Mouse (Mus musculus) hindbrain, embryonic 16.5 days (tissue): ENCODE measurements around the gene Tdrd9. TPM values are rescaled to one million over a fixed set of nuclear protein-coding genes. Genes with fewer than 3 reads are reported as not detected.
A peak's percentile ranks its signal among the peaks of the same experiment; 100 is the strongest.

Experiments used
- ATAC-seq: fragments of 200-750 bp; cut with Nextera tagmentation; 2 replicates; pipeline ENCODE4 v1.8.0; 2017; ENCODE audit warnings: moderate TSS enrichment, moderate library complexity
- H3K27ac ChIP-seq: fragments of 300-500 bp; sonication (generic); 2 replicates; pipeline ENCODE4 v1.5.1; 2014; ENCODE audit warnings: low read depth, mild to moderate bottlenecking, control low read depth, low read length, moderate library complexity
- H3K27me3 ChIP-seq: fragments of 300-500 bp; sonication (generic); replicated peaks from 2 replicates; pipeline ENCODE4 v1.6.1; 2014; ENCODE audit warnings: low read length; ENCODE audit not compliant: control insufficient read depth, insufficient read depth
- H3K36me3 ChIP-seq: fragments of 300-500 bp; sonication (generic); 2 replicates; pipeline ENCODE4 v1.6.1; 2014; ENCODE audit warnings: mild to moderate bottlenecking, low read length, moderate library complexity, mixed read lengths; ENCODE audit not compliant: control insufficient read depth, insufficient read depth
- H3K4me1 ChIP-seq: fragments of 300-500 bp; sonication (generic); 2 replicates; pipeline ENCODE4 v1.6.1; 2014; ENCODE audit warnings: low read depth, low read length; ENCODE audit not compliant: control insufficient read depth, insufficient read depth
- H3K4me2 ChIP-seq: fragments of 300-500 bp; sonication (generic); 2 replicates; pipeline ENCODE4 v1.6.1; 2014; ENCODE audit warnings: mild to moderate bottlenecking, low read length, control low read depth, moderate library complexity
- H3K4me3 ChIP-seq: fragments of 300-500 bp; sonication (generic); 2 replicates; pipeline ENCODE4 v1.5.1; 2014; ENCODE audit warnings: mild to moderate bottlenecking, low read length, control low read depth, moderate library complexity
- H3K9ac ChIP-seq: fragments of 300-500 bp; sonication (generic); 2 replicates; pipeline ENCODE4 v1.6.1; 2014; ENCODE audit warnings: low read depth, mild to moderate bottlenecking, control low read depth, low read length, moderate library complexity
- H3K9me3 ChIP-seq: fragments of 300-500 bp; sonication (generic); 2 replicates; pipeline ENCODE4 v1.6.1; 2014; ENCODE audit warnings: mild to moderate bottlenecking, low read length, moderate library complexity; ENCODE audit not compliant: control insufficient read depth
- WGBS: fragments of 180-500 bp; shearing (Covaris S2); extraction: QIAGEN DNeasy Blood & Tissue Kit; methylation state at CpG from one replicate; pipeline ENCODE4 v1.1.7; 2014; 5-methylcytosine and 5-hydroxymethylcytosine counted together
- polyA plus RNA-seq: library from polyadenylated mRNA; unstranded; fragments of >200 nt; fragmentation: Nextera tagmentation; extraction: Ambion mirVana; gene quantifications from 2 replicates; pipeline ENCODE4 v1.2.1, GENCODE M21; 2015

The Tdrd9 gene
- polyA plus RNA-seq, 1 experiment from 2014 or later, result 0.24 TPM

DNA sequence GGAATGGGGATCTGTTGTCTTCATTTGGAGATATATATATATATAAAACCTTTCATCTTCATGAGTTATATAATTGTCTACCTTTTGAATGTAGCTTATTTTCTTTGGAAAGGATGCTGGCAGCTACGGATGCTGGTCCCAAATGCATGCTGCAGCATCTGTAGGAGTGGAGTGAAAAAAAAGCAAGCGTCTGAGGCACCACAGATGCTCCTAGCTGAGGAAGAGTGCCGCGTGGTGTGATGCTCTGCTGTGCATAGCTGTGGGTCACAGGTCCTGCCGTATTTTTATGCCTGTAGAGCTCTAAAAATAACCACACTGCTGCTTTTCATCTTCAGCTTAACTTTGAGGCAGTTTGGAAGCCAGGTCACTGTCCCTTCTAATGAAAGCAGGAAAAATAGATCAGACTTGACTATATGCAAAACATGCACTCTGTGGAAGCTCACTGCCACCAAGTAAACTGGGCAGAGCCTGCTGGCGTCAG, 9.6 kb downstream of the Tdrd9 start, which contains the start of gene Rd3l:
Gene Rd3l (minus strand): TSS at position 431 of the 481 bp plus-strand sequence.
- no peak for ATAC-seq
- no peaks in the 10 kb centered on the region for H3K36me3 ChIP-seq
- no peaks in the 10 kb centered on the region for H3K9me3 ChIP-seq
- 71% methylated on average over 6 of the region's 6 CpGs for WGBS
- no peak within 1 kb of the TSS for H3K27ac ChIP-seq
- H3K9ac ChIP-seq, result no peak within 1 kb of the TSS
- H3K4me1 ChIP-seq, result peaks cover 3% of the 10 kb centered on the region; the same call in 1 of the 2 replicates
- no peak within 1 kb of the TSS for H3K4me2 ChIP-seq
- no peak within 1 kb of the TSS for H3K4me3 ChIP-seq
- H3K27me3 ChIP-seq, result no peaks in the 10 kb centered on the region

GRCm38 (mm10) chr12:111981831-111982230, 10.5 kb downstream of the Tdrd9 start:
- Histone ChIP-seq H3K9ac (no peak overlapping the region), H3K4me3 (no peak overlapping the region), H3K9me3 (no peaks in the 10 kb centered on the region), H3K4me1 (peaks cover 3% of the 10 kb centered on the region; the same call in 1 of the 2 replicates), H3K4me2 (no peak overlapping the region), H3K36me3 (no peaks in the 10 kb centered on the region), H3K27ac (no peak overlapping the region), H3K27me3 (no peaks in the 10 kb centered on the region)
- WGBS, result 74% methylated on average over 8 of the region's 8 CpGs
- ATAC-seq, result no peak

- Histone ChIP-seq H3K4me3 (no peak overlapping the region), H3K4me1 (no peaks in the 10 kb centered on the region), H3K9me3 (no peaks in the 10 kb centered on the region), H3K4me2 (no peak overlapping the region), H3K27ac (no peak overlapping the region), H3K36me3 (no peaks in the 10 kb centered on the region), H3K9ac (no peak overlapping the region), H3K27me3 (no peaks in the 10 kb centered on the region)
- WGBS, result 72% methylated on average over 2 of the region's 2 CpGs
- ATAC-seq, result no peak
Measured at GRCm38 (mm10) chr12:111983165-111983564, 11.8 kb downstream of the Tdrd9 start.

GRCm38 (mm10) chr12:111986756-111987155, 15.4 kb downstream of the Tdrd9 start:
- H3K4me3 ChIP-seq, result no peak overlapping the region
- ATAC-seq, result no peak
- no peak overlapping the region for H3K27ac ChIP-seq
- no peaks in the 10 kb centered on the region for H3K27me3 ChIP-seq
- H3K9ac ChIP-seq, result no peak overlapping the region
- H3K9me3 ChIP-seq, result no peaks in the 10 kb centered on the region
- WGBS, result 51% methylated on average over 9 of the region's 9 CpGs
- H3K4me2 ChIP-seq, result no peak overlapping the region
- no peaks in the 10 kb centered on the region for H3K36me3 ChIP-seq
- no peaks in the 10 kb centered on the region for H3K4me1 ChIP-seq

GRCm38 (mm10) chr12:111992626-111993025, 21.3 kb downstream of the Tdrd9 start:
- H3K27ac ChIP-seq, result no peak overlapping the region
- H3K4me3 ChIP-seq, result no peak overlapping the region
- H3K9me3 ChIP-seq, result no peaks in the 10 kb centered on the region
- H3K9ac ChIP-seq, result no peak overlapping the region
- H3K4me1 ChIP-seq, result no peaks in the 10 kb centered on the region
- no peaks in the 10 kb centered on the region for H3K27me3 ChIP-seq
- 87% methylated on average over 5 of the region's 5 CpGs for WGBS
- H3K36me3 ChIP-seq, result no peaks in the 10 kb centered on the region
- no peak overlapping the region for H3K4me2 ChIP-seq
- ATAC-seq, result no peak

GRCm38 (mm10) chr12:111995161-111995560, 23.8 kb downstream of the Tdrd9 start:
- Histone ChIP-seq H3K4me1 (no peaks in the 10 kb centered on the region), H3K27me3 (no peaks in the 10 kb centered on the region), H3K36me3 (no peaks in the 10 kb centered on the region), H3K4me3 (no peak overlapping the region), H3K27ac (no peak overlapping the region), H3K4me2 (no peak overlapping the region), H3K9me3 (no peaks in the 10 kb centered on the region), H3K9ac (no peak overlapping the region)
- no peak for ATAC-seq
- 92% methylated on average over 2 of the region's 2 CpGs for WGBS

GRCm38 (mm10) chr12:111999735-112000134, 28.4 kb downstream of the Tdrd9 start:
- 94% methylated on average over 7 of the region's 7 CpGs for WGBS
- H3K27ac ChIP-seq, result no peak overlapping the region
- no peaks in the 10 kb centered on the region for H3K9me3 ChIP-seq
- no peak overlapping the region for H3K4me2 ChIP-seq
- H3K4me1 ChIP-seq, result no peaks in the 10 kb centered on the region
- no peaks in the 10 kb centered on the region for H3K27me3 ChIP-seq
- no peak overlapping the region for H3K9ac ChIP-seq
- no peak for ATAC-seq
- no peaks in the 10 kb centered on the region for H3K36me3 ChIP-seq
- H3K4me3 ChIP-seq, result no peak overlapping the region

DNA sequence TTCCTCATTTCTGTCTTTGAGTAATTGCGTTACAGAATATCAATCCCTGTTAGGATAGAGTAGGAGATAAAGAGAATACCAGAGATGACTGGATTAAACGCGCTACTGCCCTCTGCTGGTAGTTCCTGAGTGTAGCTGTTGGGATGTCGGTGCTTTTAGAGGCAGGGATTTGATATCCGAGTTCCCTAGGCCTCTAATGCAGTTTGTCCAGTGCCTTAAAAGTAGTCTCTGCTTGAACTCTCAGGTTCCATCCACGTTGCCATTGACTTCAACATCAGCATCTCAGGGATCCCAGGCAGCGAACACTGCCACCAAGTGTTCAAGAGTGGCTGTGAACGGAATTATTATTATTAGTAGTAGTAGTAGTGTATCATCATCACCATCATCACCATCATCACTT, 29.9 kb downstream of the Tdrd9 start:
- Histone ChIP-seq H3K9me3 (no peaks in the 10 kb centered on the region), H3K9ac (no peak overlapping the region), H3K4me1 (no peaks in the 10 kb centered on the region), H3K36me3 (no peaks in the 10 kb centered on the region), H3K27ac (no peak overlapping the region), H3K27me3 (no peaks in the 10 kb centered on the region), H3K4me3 (no peak overlapping the region), H3K4me2 (no peak overlapping the region)
- WGBS, result 20% methylated on average over 8 of the region's 8 CpGs
- ATAC-seq, result peak; percentile 37; the same call in 1 of the 2 replicates

DNA sequence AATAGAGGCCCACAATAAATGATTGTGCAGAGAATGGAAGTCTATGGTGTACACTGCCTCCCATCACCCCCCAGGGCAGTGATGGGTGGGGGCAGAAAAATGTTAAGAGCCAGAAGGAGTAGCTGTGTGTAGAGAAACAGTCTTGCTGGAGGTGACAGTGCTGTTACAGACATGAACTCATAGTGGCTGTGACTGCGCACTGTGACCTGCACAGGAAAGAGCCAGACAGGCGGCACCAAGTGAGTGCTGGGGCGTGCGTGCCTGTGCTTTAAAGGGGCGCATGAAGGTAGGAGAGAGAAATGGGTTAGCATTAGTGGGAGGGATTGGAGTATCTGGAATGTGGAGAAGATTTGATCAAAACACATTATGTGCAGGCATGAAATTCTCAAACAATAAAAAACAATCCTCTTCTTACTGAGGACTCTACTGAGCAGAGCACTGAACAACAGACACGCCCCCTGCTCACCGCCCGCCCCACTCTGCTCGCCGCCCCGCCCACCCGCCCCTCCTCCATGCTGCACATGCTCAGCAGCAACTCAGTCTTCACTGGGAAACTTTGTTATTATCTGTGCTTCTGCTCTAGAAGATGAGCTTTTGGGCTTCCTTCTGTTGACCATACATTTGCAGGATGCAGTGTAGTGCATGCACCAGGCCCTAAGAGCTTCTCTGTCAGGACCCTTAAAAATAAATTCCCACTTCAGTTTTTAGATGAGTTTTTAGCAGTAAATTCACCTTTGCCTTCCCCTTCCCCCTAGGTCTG, 41.3 kb downstream of the Tdrd9 start:
- peak overlapping the region; percentile 15 for H3K4me3 ChIP-seq
- peak; percentile 90 for ATAC-seq
- no peaks in the 10 kb centered on the region for H3K36me3 ChIP-seq
- no peaks in the 10 kb centered on the region for H3K27me3 ChIP-seq
- H3K9ac ChIP-seq, result peak overlapping the region; percentile 44; the same call in 1 of the 2 replicates
- no peak overlapping the region for H3K27ac ChIP-seq
- peaks cover 6% of the 10 kb centered on the region for H3K4me1 ChIP-seq
- peak overlapping the region; percentile 50 for H3K4me2 ChIP-seq
- 22% methylated on average over 12 of the region's 12 CpGs for WGBS
- no peaks in the 10 kb centered on the region for H3K9me3 ChIP-seq
